Mouse (Mus musculus): ENCODE data around the gene Zglp1. TPM values are rescaled to one million over a fixed set of nuclear protein-coding genes. Genes with fewer than 3 reads are reported as not detected.
A peak's percentile ranks its signal among the peaks of the same experiment; 100 is the strongest.

Zglp1 gene
- polyA plus RNA-seq, 1 experiment, result 0.26 TPM

- peak overlapping the region; percentile 45 for H3K4me3 ChIP-seq
- no peak overlapping the region for H3ac ChIP-seq (ENCODE audit: control insufficient read depth, insufficient read length)
- H3K79me2 ChIP-seq (ENCODE audit: control insufficient read depth, insufficient read depth), result no peaks in the 10 kb centered on the region
- TF ChIP-seq USF1 (IDR thresholded peaks at IDR 0.05; ENCODE audit: low read depth) (no peak), POLR2AphosphoS2 (IDR thresholded peaks at IDR 0.05; ENCODE audit: insufficient read length, low read depth) (no peak), POLR2A (IDR thresholded peaks at IDR 0.05; ENCODE audit: insufficient read length, low read depth) (no peak), TCF12 (IDR thresholded peaks at IDR 0.05; ENCODE audit: insufficient read depth, poor library complexity, severe bottlenecking) (no peak), E2F4 (IDR thresholded peaks at IDR 0.05; ENCODE audit: insufficient read depth) (no peak), MYOG (IDR thresholded peaks at IDR 0.05; ENCODE audit: control insufficient read depth in 1 of 3, insufficient read depth in 1 of 3, insufficient read length in 2 of 3, low read depth in 2 of 3) (no peak), MYOD1 (IDR thresholded peaks at IDR 0.05; ENCODE audit: control insufficient read depth in 1 of 3, insufficient read length in 2 of 3, low read depth in 2 of 3) (no peak), TCF3 (IDR thresholded peaks at IDR 0.05; ENCODE audit: insufficient read length, low read depth) (no peak), REST (IDR thresholded peaks at IDR 0.05; ENCODE audit: insufficient read depth, insufficient read length) (no peak), CEBPB (IDR thresholded peaks at IDR 0.05; ENCODE audit: insufficient read depth, poor library complexity, severe bottlenecking) (no peak), MAX (IDR thresholded peaks at IDR 0.05; ENCODE audit: low read depth) (no peak), SRF (IDR thresholded peaks at IDR 0.05; ENCODE audit: control insufficient read depth, insufficient read length, low read depth) (no peak)
- H3K27me3 ChIP-seq (ENCODE audit: control insufficient read depth, insufficient read depth, insufficient read length), result peaks cover 4% of the 10 kb centered on the region
- no peaks in the 10 kb centered on the region for H3K36me3 ChIP-seq (ENCODE audit: control insufficient read depth, insufficient read depth)
- H3K4me2 ChIP-seq (ENCODE audit: low read depth), result peak overlapping the region; percentile 100
Observed at GRCm38 (mm10) chr9:21030055-21030600, 36.8 kb downstream of the Zglp1 start.

- H3K4me3 ChIP-seq, result peak within 1 kb of the TSS; percentile 45
- TF ChIP-seq TCF12 (IDR thresholded peaks at IDR 0.05; ENCODE audit: insufficient read depth, poor library complexity, severe bottlenecking) (no peak), MYOD1 (IDR thresholded peaks at IDR 0.05; ENCODE audit: control insufficient read depth in 1 of 3, insufficient read length in 2 of 3, low read depth in 2 of 3) (peak in 1 of 3 experiments; percentile 12)
Observed at GRCm38 (mm10) chr9:21029291-21030054, 37.4 kb downstream of the Zglp1 start, which contains the start of gene Icam4. TSS of gene Icam4 (plus strand) at chr9:21029373.

GRCm38 (mm10) chr9:21028560-21029110 lies 38.3 kb downstream of the Zglp1 start:
- Histone ChIP-seq H3K4me3 (peak overlapping the region; percentile 45), H3K4me2 (ENCODE audit: low read depth) (no peak overlapping the region), H3ac (ENCODE audit: control insufficient read depth, insufficient read length) (no peak overlapping the region), H3K79me2 (ENCODE audit: control insufficient read depth, insufficient read depth) (no peaks in the 10 kb centered on the region), H3K27me3 (ENCODE audit: control insufficient read depth, insufficient read depth, insufficient read length) (peaks cover 4% of the 10 kb centered on the region), H3K36me3 (ENCODE audit: control insufficient read depth, insufficient read depth) (no peaks in the 10 kb centered on the region)
- no peak for TF ChIP-seq MAX (IDR thresholded peaks at IDR 0.05; ENCODE audit: low read depth)
- no peak for TF ChIP-seq USF1 (IDR thresholded peaks at IDR 0.05; ENCODE audit: low read depth)
- no peak for TF ChIP-seq POLR2AphosphoS2 (IDR thresholded peaks at IDR 0.05; ENCODE audit: insufficient read length, low read depth)
- TF ChIP-seq SRF (IDR thresholded peaks at IDR 0.05; ENCODE audit: control insufficient read depth, insufficient read length, low read depth), result no peak

More at GRCm38 (mm10) chr9:21029291-21030054, 37.4 kb downstream of the Zglp1 start, which contains the start of gene Icam4:
- Histone ChIP-seq H3K4me2 (ENCODE audit: low read depth) (peak within 1 kb of the TSS; percentile 100), H3K79me2 (ENCODE audit: control insufficient read depth, insufficient read depth) (no peaks in the 10 kb centered on the region), H3ac (ENCODE audit: control insufficient read depth, insufficient read length) (no peak within 1 kb of the TSS), H3K27me3 (ENCODE audit: control insufficient read depth, insufficient read depth, insufficient read length) (peaks cover 4% of the 10 kb centered on the region), H3K36me3 (ENCODE audit: control insufficient read depth, insufficient read depth) (no peaks in the 10 kb centered on the region)

GRCm38 (mm10) chr9:21027774-21028290 lies 39.1 kb downstream of the Zglp1 start:
- H3K4me3 ChIP-seq, result no peak overlapping the region
- no peaks in the 10 kb centered on the region for H3K79me2 ChIP-seq (ENCODE audit: control insufficient read depth, insufficient read depth)
- no peaks in the 10 kb centered on the region for H3K27me3 ChIP-seq (ENCODE audit: control insufficient read depth, insufficient read depth, insufficient read length)
- H3K4me2 ChIP-seq (ENCODE audit: low read depth), result no peak overlapping the region
- TF ChIP-seq REST (IDR thresholded peaks at IDR 0.05; ENCODE audit: insufficient read depth, insufficient read length), result no peak
- TF ChIP-seq CEBPB (IDR thresholded peaks at IDR 0.05; ENCODE audit: insufficient read depth, poor library complexity, severe bottlenecking), result no peak
- no peak for TF ChIP-seq USF1 (IDR thresholded peaks at IDR 0.05; ENCODE audit: low read depth)
- TF ChIP-seq MYOG (IDR thresholded peaks at IDR 0.05; ENCODE audit: control insufficient read depth in 1 of 3, insufficient read depth in 1 of 3, insufficient read length in 2 of 3, low read depth in 2 of 3), result peak in 2 of 3 experiments; percentile 44 to 74
- peak in 2 of 3 experiments; percentile 78 to 83 for TF ChIP-seq MYOD1 (IDR thresholded peaks at IDR 0.05; ENCODE audit: control insufficient read depth in 1 of 3, insufficient read length in 2 of 3, low read depth in 2 of 3)
- H3ac ChIP-seq (ENCODE audit: control insufficient read depth, insufficient read length), result no peak overlapping the region
- H3K36me3 ChIP-seq (ENCODE audit: control insufficient read depth, insufficient read depth), result no peaks in the 10 kb centered on the region

GRCm38 (mm10) chr9:21026849-21027248 lies 40.0 kb downstream of the Zglp1 start:
- no peaks in the 10 kb centered on the region for H3K79me2 ChIP-seq (ENCODE audit: control insufficient read depth, insufficient read depth)
- no peaks in the 10 kb centered on the region for H3K36me3 ChIP-seq (ENCODE audit: control insufficient read depth, insufficient read depth)
- H3ac ChIP-seq (ENCODE audit: control insufficient read depth, insufficient read length), result no peak overlapping the region
- no peak overlapping the region for H3K4me2 ChIP-seq (ENCODE audit: low read depth)
- H3K27me3 ChIP-seq (ENCODE audit: control insufficient read depth, insufficient read depth, insufficient read length), result no peaks in the 10 kb centered on the region
- no peak overlapping the region for H3K4me3 ChIP-seq
- TF ChIP-seq MAX (IDR thresholded peaks at IDR 0.05; ENCODE audit: low read depth), result no peak
- no peak for TF ChIP-seq USF1 (IDR thresholded peaks at IDR 0.05; ENCODE audit: low read depth)

All from myocyte (in vitro differentiated cells).